Mouse (Mus musculus): ENCODE results near the gene Cnn3.

The Cnn3 gene

DNA sequence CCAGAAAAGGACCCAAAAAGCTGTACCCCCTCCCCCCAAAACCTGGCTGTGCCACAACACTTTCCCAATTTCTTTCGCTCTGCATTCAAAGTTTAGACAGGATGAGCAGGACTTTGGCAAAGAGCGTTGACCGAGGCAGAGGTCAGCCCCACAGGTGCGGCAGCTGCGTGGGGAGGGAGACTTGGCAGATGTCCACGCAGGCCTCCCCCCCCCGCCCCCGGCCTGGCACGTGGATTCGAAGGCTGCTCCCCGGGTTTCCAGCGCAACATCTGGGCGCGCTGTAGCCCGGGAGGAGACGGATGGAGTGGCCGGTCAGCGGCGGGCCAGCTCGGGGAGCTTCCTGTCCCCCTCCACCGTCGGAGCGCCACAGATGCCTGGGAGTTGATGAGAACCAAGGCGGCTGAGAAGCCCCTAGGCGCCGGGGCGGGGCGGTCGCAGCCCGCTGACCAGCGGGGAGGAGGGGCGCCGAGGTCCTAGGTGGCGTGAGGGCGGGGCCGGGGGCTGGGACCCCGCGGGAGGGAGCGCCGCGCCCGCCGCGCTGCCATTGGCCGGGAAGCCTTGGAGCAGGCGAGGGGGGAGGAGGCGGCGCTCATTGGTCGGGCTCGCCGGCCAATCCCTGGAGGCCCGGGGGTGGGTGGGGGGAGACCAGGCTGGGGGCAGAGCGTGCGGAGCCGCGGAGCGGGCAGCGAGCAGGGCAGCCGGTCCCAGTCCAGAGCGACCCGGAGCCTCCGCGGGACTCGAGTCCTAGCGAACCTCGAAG is at the start of gene Cnn3:
Cnn3 (plus strand) TSS at position 637 of the 760 bp plus-strand sequence.
- peak; percentile 89 for DNase-seq

- no peak for DNase-seq
These were observed 47.3 kb upstream of the Cnn3 start for GRCm38 (mm10) chr3:121378708-121379612.

- DNase-seq = no peak
These were observed 46.6 kb upstream of the Cnn3 start for GRCm38 (mm10) chr3:121379699-121380098.

DNA sequence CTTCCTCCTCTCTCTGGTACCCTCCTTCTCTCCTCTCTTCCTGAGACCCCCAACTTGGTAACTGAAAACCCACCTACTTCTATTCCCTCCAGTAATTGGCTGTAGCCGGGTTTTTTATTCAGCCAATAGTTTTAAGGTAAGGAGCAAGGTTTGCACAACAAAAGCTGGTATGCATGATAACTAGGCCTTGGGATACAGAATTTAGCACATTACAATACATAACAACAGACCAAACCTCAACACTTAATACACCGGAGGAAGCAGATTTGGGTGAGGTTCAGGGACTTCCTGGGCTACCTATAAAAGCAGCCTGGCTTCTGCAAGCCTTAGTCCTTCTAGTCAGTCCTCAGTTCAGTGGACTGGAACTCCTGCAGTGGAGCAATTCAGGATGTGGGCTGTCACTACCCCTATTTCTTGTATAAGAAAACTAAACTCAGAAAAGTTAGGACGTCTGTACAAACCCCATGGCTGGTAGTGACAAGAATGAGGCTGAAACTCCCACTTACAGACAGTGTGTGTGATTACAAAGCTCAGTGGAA is 38.8 kb upstream of the Cnn3 start:
- no peak for DNase-seq

DNA sequence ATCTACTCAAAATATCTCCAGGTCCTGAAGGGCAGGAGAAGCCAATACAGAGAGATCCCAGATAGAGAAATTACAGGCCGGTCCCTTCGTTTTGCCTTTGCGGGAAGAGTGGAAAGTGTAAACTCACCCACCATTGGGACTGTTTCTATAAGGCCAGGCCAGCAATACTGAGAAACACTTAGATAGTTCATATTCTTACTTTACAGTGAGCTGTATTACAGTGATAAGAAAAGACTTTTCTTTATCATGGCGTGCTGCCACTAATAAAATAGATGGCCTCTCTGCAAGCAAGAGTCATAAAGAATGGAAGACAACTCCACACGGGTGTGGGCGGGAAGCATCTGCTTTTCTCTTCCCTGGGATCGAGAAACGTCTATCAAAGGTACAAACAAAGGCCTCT is 36.9 kb upstream of the Cnn3 start:
- DNase-seq = no peak

- DNase-seq = no peak
These were observed 36.3 kb upstream of the Cnn3 start for GRCm38 (mm10) chr3:121389860-121390530.

DNA sequence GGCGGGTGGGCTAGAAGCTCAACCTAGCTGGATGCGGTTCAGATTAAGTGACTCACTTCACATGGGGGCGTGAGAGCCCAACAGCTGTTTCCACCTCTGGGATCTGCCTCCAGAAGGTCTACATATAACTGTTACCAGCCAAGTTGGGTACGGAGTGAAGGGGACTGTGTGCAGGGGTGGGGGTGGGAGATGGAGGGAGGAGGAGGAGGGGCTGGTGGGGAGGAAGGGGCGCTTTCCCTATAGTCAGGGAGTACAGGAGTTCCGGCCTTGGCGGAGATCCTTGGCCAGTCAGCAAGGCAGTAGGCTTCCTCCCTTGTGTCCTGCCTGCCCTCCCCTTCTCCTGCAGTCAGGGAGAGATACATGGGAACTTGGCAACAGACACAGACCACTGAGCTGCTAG is 35.6 kb upstream of the Cnn3 start:
- DNase-seq = no peak

DNA sequence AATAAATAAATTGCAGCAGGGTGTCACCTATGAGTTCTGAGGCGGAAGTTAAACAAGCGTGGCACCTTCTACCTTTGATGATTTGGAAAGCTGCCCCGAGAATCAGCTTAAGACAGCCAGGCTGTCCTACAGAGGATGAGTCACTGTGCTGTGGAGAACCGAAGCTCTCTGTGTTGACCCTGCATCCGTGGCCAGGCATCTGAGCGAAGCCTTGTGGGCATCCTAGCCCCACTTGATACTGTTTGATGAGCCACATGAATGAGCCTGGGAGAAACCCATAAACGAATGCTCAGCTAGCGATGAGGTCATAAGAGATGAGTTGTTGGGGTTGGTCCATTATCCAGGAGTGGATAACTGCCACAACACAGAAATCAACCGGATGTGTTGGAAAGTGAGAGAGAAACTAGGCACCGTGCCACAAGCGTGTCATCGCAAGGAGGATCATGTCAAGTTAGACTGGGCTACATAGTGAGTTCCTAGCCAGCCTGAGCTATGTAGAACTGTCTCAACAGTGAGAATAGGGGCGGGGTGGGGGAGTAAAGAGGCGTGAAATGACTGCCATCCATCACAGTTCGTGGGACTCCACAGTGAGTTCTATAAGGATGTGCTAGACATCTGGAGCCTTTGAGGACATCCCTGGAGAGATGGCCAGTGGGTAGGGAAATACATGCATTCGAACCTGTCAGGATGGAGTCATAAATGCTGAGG is 30.6 kb upstream of the Cnn3 start:
- no peak for DNase-seq

DNA sequence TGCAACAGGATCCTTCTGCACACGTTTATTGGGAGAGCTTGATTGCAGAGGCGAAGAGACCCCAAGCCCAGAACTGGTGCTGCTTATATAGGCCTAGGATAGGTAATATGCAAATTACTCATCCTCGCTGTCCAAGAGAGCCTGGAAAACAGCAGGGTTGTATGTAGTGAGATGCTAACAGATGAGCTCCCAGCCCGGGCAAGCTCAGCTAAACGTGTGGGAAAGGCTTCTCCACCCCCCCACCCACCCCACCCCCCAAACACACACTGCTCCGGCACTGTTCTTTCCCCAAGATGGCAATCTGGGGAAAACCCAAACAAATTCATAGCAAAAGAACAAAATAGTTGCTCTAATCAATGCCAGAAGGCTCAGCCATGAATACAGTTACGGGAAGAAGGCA is 29.7 kb upstream of the Cnn3 start:
- no peak for DNase-seq

GRCm38 (mm10) chr3:121397007-121397406 is 29.3 kb upstream of the Cnn3 start:
- no peak for DNase-seq

DNA sequence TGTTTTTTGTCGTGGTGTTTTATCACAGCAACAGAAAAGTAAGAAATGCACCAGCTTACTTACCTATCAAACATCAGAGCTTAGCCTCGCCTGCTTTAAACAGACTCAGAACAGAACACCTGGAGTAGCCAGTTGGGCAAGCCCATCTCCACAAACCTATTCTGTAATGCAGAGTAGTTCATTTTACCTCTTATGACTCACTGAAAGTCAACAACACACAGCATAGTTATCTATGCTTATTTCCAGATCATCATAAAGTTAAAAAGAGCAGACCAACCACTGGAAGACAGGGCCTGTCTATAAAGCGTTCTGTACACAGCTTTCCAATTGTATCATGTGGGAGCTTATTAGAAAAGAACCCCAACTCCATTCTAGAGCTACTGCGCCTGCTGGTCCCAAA is 24.9 kb upstream of the Cnn3 start:
- DNase-seq = no peak

DNA sequence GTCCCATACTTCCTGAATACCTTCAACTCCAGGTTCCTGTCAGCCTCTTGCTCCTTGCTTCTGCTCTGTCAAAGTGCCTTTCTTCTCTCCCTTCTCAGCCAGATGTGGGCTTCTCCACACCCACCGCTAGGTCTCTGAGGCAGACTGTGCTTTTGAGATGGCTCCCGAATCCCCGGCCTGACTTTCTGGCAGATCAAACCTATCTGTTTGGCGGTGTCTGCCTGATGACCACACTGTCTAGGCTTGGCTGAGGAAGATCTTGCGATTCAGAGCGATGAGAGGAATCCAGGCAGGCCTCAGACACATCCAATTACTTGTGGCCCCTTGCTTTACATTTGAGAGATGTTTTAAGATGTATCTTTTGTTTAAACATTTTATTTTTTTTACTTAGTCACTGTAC is 24.2 kb upstream of the Cnn3 start:
- DNase-seq = no peak

GRCm38 (mm10) chr3:121403449-121403848 is 22.8 kb upstream of the Cnn3 start:
- no peak for DNase-seq

GRCm38 (mm10) chr3:121405101-121405500 is 21.2 kb upstream of the Cnn3 start:
- DNase-seq = no peak

GRCm38 (mm10) chr3:121407417-121407816 is 18.9 kb upstream of the Cnn3 start:
- no peak for DNase-seq

GRCm38 (mm10) chr3:121408386-121408785 is 17.9 kb upstream of the Cnn3 start:
- no peak for DNase-seq

DNA sequence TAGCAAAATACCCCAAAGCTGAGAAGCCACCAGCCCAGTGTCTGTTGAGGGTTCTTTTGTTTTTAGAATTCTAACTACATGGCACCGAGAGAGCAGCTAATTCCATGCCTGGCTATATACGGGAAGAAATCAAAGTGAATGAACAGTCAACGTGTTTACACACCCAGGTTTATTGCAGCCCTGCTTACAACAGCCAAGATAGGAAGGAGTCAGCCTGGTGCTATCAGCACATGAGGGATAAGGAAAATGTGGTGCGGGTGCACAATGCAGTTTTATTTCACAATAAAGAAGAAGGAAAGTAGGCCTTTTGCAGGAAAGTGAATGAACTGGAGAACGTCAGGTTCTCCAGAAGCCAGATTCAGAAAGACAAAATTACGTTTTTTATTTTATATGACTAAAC is 14.8 kb upstream of the Cnn3 start:
- no peak for DNase-seq

DNA sequence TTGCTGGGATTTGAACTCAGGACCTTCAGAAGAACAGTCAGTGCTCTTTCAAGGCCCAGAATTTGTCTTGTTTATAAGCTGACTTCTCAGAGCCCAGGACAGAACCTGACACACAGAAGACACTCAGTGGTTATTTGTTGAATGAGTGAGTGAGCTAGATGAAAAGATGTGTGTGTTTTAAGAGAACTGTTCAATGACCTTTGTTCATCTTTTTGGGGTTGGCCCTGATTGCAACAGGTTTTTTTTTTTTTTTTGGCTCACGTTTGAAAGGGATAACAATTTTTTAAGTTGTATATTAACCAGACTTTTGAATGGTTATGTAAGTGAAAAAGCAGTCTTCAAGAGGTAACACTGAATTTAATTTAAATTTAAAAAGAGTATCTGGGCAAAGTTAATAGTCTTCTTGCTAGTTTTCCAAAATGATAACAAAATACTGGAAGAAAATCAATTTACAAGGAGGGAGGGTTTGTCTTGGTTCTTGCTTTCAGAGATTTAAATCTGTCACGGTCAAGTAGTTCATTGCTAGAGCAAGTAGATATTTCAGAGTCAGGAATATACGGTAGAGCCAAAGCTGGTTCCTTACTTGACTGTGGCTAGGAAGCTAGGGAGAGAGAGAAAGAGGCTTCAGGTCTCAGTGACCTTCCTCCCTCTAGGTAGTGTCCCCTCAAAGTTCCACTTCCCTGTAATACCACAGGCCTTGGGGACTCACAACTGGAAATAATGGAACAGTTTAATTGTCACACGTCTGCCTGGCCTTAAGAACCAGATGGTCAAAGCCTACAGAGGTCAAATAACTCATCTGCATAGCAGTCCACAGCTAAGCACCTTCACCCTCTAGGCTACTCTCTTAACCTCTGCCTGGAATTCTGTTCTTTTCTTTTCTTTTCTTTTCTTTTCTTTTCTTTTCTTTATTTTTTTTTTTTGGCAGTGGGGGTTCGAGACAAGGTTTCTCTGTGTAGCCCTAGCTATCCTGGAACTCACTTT is 9.8 kb upstream of the Cnn3 start:
- DNase-seq = no peak

- no peak for DNase-seq
These were observed 8.7 kb upstream of the Cnn3 start for GRCm38 (mm10) chr3:121417379-121418250.

DNA sequence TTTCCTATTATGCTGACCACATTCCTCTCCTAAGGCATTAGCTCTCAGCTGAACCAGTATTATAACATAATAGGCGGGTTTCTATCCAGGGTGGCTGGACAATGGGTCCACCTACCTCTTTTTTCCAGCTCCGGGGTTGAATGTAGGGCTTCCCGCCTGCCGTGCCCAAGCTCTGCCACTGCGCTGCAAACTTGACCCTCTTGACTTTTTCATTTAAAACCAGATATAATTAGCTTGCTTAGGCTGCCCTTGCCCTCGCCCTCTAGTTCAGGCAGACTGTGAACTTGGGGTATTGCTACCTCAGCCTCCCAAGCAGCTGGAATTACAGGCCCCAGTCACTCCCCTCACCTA is 8.1 kb upstream of the Cnn3 start:
- no peak for DNase-seq

Measured in layer of hippocampus, adult 9-11 months (tissue).